15 mouse cellular contexts compared by ENCODE assay signal in the genomic region with DNA sequence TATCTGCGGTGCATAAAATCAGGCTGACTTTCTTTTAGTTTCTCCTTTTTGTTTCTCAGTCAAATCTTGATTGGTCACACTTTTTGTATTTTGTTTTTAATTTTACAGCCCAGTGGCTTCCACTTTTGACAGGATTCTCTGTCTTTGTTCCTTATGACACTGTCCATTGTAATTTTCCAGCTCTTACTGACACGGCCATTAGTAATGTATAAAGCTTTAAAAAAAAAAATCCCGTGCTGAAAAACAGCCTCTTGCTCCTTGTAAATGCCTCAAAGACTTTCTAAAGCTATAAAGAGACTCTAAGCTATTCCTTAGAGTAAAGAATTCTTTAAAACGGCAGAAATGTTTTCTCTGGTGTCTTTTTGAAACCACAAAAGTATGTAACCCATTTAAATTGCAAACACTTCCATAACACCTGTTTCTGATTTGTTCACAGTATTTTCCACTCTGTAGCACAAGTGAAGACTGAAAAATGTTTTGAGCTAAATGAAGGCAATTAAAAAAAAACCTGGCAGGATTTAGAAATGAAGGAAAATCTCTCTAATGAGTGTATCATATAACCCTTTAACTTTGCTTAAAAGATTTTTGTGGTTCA.
DNase-seq lines count a peak whose midpoint lies in the region; ATAC-seq and TF ChIP-seq lines count a peak whose summit lies in the region.
"Had no signal": no experiment of that assay in that cellular context is flagged by ENCODE, and none has a peak within 500 bp of the region (broad histone marks: within the 10 kb centered on the region; RNA-seq: fewer than 3 reads in every experiment).

No protein-coding gene starts in this region.

- intact Hi-C loops in gastrocnemius, adult 2 months (cut with DNase I): no loop called here
- intact Hi-C loops in gastrocnemius, postnatal 14 days (cut with DNase I; ENCODE audit: low total_unique reads): no loop called here

- peak overlapping the region; percentile 53; the same call in 1 of the 2 replicates for H3K27ac ChIP-seq in gastrocnemius, adult 2 months
- H3K27ac ChIP-seq in forebrain, embryonic 14.5 days (ENCODE audit: low read depth, low read length): no peak overlapping the region
- peak overlapping the region; percentile 54; the same call in 1 of the 2 replicates for H3K27ac ChIP-seq in limb, embryonic 15.5 days
- H3K27ac ChIP-seq in thymus, adult 2 months (ENCODE audit: control insufficient read depth, insufficient read depth, low read length): no peak overlapping the region
- H3K27ac ChIP-seq: stomach, postnatal 0 days had no signal

- ATAC-seq in Patski: no peak
- ATAC-seq in forebrain, embryonic 14.5 days: peak; percentile 50
- ATAC-seq in limb, embryonic 15.5 days (ENCODE audit: insufficient number of reproducible peaks, low FRiP score, low TSS enrichment, low read depth): 0 out of 2 replicates have a peak, but pooled peaks have one; percentile 35
- no peak for ATAC-seq in activated CD4-positive, CD25-positive, alpha-beta regulatory T cell, adult 4 months
- ATAC-seq: intestine, postnatal 0 days had no signal

- no peak for TF ChIP-seq POLR2A in thymus, adult 2 months (IDR thresholded peaks at IDR 0.05; ENCODE audit: control insufficient read depth, extremely low read depth, insufficient read depth, low read length, poor library complexity)

- no peak overlapping the region for H3K4me3 ChIP-seq in gastrocnemius, adult 2 months
- no peak overlapping the region for H3K4me3 ChIP-seq in forebrain, embryonic 14.5 days (ENCODE audit: low read depth, low read length)
- no peak overlapping the region for H3K4me3 ChIP-seq in limb, embryonic 15.5 days
- H3K4me3 ChIP-seq in thymus, adult 2 months (ENCODE audit: control insufficient read depth, insufficient read depth, low read length): no peak overlapping the region

- TF ChIP-seq CTCF in gastrocnemius, adult 2 months (IDR thresholded peaks at IDR 0.05): no peak
- no peak for TF ChIP-seq CTCF in Patski (IDR thresholded peaks at IDR 0.05)
- no peak for TF ChIP-seq CTCF in thymus, adult 2 months (IDR thresholded peaks at IDR 0.05; ENCODE audit: borderline replicate concordance, control insufficient read depth, extremely low read depth, insufficient read depth, low read length, poor library complexity)

- in situ Hi-C loops in Patski (cut with MboI; ENCODE audit: low pct_unique_long_range_greater_than_20kb): loop anchor here (25.0 kb wide), 1 partner anchor 817 kb away; no protein-coding TSS in a partner anchor

- no peaks in the 10 kb centered on the region for H3K4me1 ChIP-seq in forebrain, embryonic 14.5 days (ENCODE audit: control insufficient read depth, insufficient read depth, low read length)
- H3K4me1 ChIP-seq in limb, embryonic 15.5 days: peaks cover 12% of the 10 kb centered on the region; the same call in 1 of the 2 replicates
- no peaks in the 10 kb centered on the region for H3K4me1 ChIP-seq in thymus, adult 2 months (replicated peaks; ENCODE audit: control insufficient read depth, insufficient read depth, low read length)

- WGBS in forebrain, embryonic 14.5 days: 4% methylated on average over 4 of the region's 4 CpGs
- WGBS in limb, embryonic 15.5 days: 23% methylated on average over 4 of the region's 4 CpGs
- 76% methylated on average over 4 of the region's 4 CpGs for WGBS in thymus, adult 2 months

- H3K4me2 ChIP-seq in forebrain, embryonic 14.5 days (ENCODE audit: low read length): no peak overlapping the region
- H3K4me2 ChIP-seq in limb, embryonic 15.5 days: no peak overlapping the region
- H3K4me2 ChIP-seq: liver, embryonic 11.5 days had no signal

- no peaks in the 10 kb centered on the region for H3K9me3 ChIP-seq in forebrain, embryonic 14.5 days (replicated peaks; ENCODE audit: control insufficient read depth, low read length)
- no peaks in the 10 kb centered on the region for H3K9me3 ChIP-seq in limb, embryonic 15.5 days

- DNase-seq in gastrocnemius, adult 2 months: no peak
- no peak for DNase-seq in gastrocnemius, postnatal 14 days
- DNase-seq in Patski (ENCODE audit: low read depth, low spot score): peak; percentile 35
- peak; percentile 64 for DNase-seq in forebrain, embryonic 14.5 days (ENCODE audit: low spot score)
- no peak for DNase-seq in thymus, adult 2 months
- no peak for DNase-seq in right cerebral cortex, postnatal 14 days
- DNase-seq: cerebellum, postnatal 14 days; kidney, postnatal 36 days; right cerebral cortex, postnatal 4 days; thymus, postnatal 4 days had no signal

- CTCF ChIA-PET in Patski (lab: Charles Lee): no interaction called here

- no peaks in the 10 kb centered on the region for H3K36me3 ChIP-seq in forebrain, embryonic 14.5 days (ENCODE audit: control insufficient read depth, insufficient read depth, low read length)
- H3K36me3 ChIP-seq in limb, embryonic 15.5 days: no peaks in the 10 kb centered on the region; the same call in 1 of the 2 replicates
- no peaks in the 10 kb centered on the region for H3K36me3 ChIP-seq in thymus, adult 2 months (ENCODE audit: control insufficient read depth, insufficient read depth, low read length)

- no peak overlapping the region for H3K9ac ChIP-seq in forebrain, embryonic 14.5 days (ENCODE audit: low read length)
- H3K9ac ChIP-seq in limb, embryonic 15.5 days: no peak overlapping the region

- H3K27me3 ChIP-seq in Patski: no peaks in the 10 kb centered on the region
- no peaks in the 10 kb centered on the region for H3K27me3 ChIP-seq in forebrain, embryonic 14.5 days (replicated peaks; ENCODE audit: control insufficient read depth, insufficient read depth, low read length)
- H3K27me3 ChIP-seq in limb, embryonic 15.5 days: no peaks in the 10 kb centered on the region
- no peaks in the 10 kb centered on the region for H3K27me3 ChIP-seq in thymus, adult 2 months (ENCODE audit: control insufficient read depth, insufficient read depth, low read length)

- POLR2A ChIA-PET in Patski (lab: Charles Lee): no interaction called here

Comparison
In these comparisons a context has a peak if more than half of its experiments do, and no peak if none do; other contexts are left out.
1. DNase-seq: peak in Patski (single experiment) and forebrain, embryonic 14.5 days (single experiment); none in gastrocnemius, adult 2 months (single experiment), gastrocnemius, postnatal 14 days (single experiment), thymus, adult 2 months (single experiment) and right cerebral cortex, postnatal 14 days (single experiment).
2. H3K27ac ChIP-seq: peak in gastrocnemius, adult 2 months (single experiment) and limb, embryonic 15.5 days (single experiment); none in forebrain, embryonic 14.5 days (single experiment) and thymus, adult 2 months (single experiment).
3. ATAC-seq: peak in forebrain, embryonic 14.5 days (single experiment) and limb, embryonic 15.5 days (single experiment); none in Patski (single experiment) and activated CD4-positive, CD25-positive, alpha-beta regulatory T cell, adult 4 months (single experiment).